Mouse (Mus musculus) cerebral cortex, adult 2 months (tissue): ENCODE results near the gene Nectin3.

Experiments used
- WGBS: fragments of 180-500 bp; shearing (Covaris S2); methylation state at CpG from one replicate; pipeline ENCODE4 v1.1.7; 2018; 5-methylcytosine and 5-hydroxymethylcytosine counted together

Nectin3 gene

DNA sequence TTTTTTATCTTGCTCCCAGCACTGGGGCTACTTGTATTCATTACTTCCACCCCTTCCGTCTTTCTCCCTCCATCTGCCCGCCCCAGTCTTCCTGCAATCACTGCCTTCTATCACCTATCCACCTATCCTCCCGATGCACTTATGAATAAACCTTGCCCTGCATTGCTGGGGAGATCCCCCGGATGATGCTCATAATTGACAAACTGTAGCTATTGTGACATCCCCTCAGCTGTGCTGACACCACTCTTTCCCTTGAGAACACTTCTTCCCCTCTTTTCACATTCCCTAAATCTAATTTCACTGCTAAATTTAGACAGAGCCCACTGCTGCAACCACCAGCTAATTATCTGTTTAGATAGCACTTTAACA, at the start of gene Nectin3:
Nectin3 (minus strand) TSS at position 105 of the 369 bp plus-strand sequence.
- 9% methylated on average over 4 of the region's 4 CpGs for WGBS

DNA sequence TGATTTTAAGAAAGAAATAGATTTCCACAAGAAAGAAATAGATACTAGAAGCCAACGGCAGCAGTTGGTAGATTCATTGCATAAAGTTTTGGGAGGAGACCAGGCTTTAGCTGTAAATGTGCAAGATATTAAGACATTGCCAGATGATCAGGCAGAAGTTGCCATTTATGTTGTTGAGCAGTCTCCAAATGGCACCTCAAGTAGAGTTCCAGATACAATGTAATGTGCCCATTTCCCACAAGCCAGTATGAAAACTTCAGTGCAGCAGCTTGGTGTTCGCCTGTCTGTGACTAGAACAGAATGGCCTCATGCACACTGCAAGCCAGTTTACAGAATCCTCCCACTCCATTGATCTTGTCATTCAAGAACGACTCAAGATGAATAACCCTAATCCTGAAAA, 39.8 kb upstream of the Nectin3 start:
- 64% methylated on average over 3 of the region's 3 CpGs for WGBS

DNA sequence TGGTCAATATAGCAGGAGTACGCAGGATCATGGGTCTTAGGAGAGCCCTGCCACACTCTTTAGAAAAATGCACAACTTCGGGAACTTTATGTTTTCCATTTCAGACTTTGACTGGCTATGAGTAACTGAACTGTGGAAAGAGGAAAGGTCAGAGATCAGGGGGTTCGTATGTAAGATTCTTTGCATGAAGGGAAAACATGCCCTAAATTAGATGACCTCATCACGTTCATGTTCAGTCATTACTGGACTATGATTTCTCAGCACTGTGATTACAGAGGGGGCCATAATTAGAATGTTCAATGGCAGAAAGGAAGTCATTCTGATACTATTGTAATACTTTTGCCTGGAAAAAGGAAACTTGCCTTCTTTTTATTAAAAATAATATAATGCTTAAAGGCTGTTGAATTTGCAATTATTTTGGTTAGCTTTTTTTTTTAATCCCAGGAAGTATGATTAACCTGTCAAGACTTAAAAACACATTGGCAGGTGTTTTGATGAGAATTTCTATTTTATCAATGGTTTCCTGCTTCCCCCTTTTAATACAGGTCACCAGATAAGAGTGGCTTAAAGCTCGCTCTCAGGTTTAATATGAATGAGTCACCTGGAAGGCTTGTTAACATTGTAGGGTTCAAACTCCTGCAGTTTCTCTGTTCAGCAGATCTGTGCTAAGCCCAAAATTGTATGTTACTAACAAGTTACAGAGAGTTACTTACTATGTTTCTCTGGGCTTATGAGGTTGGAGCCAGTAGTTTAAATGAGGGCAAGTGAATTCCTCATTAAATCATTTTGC, 34.3 kb upstream of the Nectin3 start:
- 92% methylated on average over 5 of the region's 5 CpGs for WGBS

DNA sequence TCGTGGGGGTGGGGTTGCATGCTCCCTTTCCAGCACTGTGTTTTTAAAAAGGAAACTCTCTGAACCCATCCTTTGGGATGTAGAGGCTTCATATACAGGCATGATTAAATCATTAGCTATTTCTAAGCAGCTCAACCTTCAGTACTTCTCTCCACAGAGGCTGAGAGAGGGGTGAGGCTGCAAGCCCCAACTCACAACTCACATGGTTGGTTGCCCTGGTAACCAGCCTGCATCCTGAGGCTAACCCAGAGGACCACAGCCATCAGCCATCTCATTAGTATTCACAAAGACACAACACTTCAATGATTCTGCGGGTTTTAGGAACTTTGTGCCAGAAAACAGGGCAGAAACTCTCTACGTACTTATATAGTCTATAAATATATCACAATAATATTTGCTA, 32.7 kb upstream of the Nectin3 start:
- WGBS: 56% methylated on average over 3 of the region's 3 CpGs

DNA sequence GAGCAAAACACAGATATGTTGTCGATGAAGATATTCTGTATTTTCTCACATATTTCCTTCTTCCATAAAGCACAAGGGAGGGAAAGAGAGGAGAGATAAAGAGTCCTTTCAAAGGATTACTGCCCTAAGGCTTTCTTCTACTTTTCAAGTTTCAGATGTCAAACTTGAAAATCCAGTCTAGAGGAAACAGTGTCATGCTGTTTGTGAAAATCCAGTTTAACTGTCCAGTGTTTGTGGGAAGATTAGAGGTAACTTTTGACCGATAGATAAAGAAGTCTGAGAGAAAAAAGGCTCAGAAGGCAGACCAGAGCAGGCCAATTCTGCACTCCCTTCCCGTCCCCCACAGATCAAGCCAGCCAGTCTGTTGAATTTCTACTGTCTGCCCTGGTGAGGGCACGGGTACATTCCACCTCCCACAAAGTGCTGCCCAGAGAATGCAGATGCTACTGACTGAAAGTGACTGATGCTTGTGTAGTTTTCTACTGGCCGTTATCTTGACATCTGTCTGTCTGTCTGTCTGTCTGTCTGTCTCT, 22.6 kb upstream of the Nectin3 start:
- 86% methylated on average over 5 of the region's 5 CpGs for WGBS

DNA sequence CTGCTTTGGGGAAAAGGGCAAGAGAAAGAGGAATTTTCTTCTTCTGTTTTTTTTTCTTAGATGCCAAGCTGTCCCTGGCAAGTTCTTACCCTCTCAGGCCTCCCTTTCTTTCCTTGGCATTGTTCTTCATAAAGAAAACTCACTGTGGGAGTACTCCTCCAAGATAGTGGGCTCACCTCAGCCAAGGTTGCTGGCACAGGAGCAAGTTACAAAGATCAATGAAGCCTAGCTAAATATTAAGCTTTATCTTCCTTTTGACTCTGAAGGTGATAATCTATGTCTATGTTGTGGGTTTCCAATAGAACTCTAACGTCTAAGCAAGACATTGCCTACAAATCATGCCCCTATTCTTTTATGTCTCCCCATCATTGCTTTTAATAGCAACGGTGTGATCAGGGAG, 21.3 kb upstream of the Nectin3 start:
- WGBS: 91% methylated on average over 2 of the region's 2 CpGs

DNA sequence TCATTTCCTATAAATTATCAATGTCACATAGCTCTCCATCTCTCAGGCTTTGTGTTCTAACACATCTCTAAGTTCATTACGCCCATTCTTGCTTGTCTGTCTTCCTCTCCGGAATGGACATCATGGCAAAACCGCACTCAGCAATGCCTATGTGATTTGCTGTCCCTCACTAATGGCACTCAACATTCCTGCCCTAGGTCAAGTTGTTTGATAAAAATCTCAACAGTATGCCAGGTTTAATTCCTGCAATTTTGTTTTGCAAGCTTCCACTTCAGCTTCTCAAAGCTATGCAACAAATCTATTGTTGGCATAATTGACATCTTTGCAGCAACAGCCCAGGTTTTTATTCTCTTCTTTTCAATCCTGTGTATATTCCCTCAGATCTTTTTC, 9.6 kb upstream of the Nectin3 start:
- 94% methylated on average over 3 of the region's 3 CpGs for WGBS

DNA sequence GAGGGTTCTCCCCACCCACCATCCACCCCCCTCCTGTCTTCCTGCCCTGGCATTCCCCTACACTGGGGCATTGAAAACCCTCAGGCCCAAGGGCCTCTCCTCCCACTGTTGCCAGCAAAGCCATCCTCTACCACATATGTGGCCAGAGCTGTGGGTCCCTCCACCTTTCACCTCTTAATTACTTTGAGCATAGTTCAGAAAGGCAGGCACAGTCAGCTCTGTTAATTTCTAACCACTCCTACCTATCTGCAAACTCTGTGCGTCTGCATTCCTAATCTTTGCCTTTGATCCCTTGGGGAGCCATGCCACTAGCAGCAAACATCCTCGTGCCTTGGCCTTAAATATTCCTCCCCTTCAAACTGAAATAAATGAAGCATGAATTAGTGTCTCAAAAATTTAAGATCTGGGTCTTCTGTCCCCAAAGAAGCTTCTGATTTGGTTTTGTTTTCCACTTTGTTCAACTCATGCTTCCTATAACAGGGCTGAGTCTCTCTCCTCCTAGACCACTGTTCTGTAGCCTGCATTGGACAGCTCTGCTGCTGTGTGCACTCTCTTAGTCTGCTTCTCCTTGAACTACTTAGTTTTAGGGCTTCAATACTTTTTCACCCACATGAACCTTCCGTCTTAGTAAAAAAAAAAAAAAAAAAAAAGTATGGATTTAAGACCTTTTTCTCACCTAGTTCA, 9.1 kb upstream of the Nectin3 start:
- WGBS: 87% methylated on average over 3 of the region's 3 CpGs

DNA sequence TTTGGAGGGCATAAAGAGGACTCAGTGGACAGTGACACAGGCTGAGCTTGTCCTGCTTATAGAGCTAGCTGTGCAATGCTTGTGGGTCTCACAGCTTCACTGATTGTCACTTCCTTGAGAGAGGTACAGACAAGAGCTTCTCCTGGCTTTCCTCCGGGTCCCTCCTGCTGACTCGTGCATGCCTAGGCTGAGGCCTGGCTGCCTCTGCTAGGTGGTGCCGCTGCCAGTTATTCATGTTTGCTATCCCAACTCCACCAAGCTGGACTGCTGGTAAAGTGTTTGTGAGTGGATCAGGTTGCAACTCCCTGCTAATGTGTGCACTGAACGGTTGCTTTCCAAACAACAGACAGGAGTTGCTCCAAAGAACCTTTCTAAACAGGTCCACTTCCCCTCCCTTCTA, 5.7 kb upstream of the Nectin3 start:
- 86% methylated on average over 4 of the region's 4 CpGs for WGBS

DNA sequence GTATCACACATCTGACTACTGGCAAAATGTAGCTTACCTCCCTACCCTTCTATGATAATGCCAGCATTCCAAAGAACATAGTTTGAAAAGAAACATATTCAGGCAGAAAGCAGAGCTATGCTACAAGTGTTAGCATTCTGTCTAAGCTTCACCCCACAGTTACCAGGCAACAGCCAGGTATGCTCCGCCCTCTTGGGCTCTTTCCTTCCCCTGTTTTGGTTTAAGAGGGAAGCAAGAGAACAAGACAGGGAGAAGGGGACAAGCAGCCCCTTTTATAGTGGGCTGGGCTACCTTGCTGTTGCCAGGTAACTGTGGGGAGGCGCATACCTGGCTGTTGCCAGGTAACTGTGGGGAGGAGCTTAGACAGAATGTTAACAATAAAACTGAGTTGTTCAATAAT, 4.0 kb upstream of the Nectin3 start:
- WGBS: 80% methylated on average over 2 of the region's 2 CpGs

DNA sequence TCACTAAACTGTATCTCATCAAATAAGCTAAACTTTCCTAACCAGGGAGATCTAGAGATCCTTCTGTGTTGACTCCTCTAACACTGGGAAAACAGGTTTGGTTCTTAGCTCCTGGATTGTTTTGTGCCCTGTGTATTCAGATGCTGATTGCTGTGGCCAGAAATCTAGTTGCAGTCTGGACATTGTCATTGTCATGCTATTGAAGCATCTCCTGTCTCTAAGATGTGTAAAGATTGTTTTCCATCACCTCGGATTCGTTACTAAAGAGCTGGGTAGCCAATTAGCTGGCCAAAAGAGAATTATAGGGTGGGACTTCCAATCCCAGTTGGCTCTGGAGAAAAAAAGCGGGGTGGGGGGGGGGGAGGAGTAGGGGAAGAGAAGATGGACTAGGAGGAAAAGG, 2.4 kb upstream of the Nectin3 start:
- 86% methylated on average over 3 of the region's 3 CpGs for WGBS

DNA sequence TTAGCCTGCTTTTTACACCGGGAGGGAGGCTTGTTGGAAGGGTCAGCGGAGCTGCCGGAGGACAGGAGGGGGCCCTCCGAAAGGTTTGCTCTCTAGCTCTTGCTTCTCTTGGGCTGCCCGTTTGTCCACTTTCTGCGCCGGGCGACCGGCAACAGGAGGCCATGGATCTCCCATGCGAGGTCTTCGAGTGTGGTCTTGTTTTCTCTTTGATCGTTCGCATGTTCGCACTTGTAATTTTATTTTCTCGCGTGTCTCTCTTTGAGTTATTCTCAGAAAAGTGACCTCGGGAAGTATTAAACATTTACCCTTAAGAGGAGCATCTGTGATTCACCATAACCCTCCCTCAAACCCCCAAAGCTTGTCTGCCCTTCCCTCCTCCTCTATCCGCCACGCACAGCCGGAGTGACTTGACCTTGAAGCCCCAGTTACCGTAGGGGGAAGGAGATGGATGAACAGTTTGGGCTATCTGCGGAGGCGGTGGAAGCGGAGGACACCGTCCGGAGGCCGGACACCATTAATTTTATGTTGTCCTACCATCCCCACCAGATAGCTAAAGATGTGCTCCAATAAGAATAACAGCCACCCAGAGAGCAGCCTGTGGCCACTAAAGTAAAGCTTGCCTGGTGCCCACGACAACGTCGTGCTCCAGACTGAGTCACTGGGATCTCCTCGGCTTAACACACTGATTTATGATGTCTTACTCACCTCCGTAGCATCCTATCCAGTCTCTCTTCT, 472 bp downstream of the Nectin3 start:
- under 1% methylated on average over 32 of the region's 32 CpGs for WGBS

DNA sequence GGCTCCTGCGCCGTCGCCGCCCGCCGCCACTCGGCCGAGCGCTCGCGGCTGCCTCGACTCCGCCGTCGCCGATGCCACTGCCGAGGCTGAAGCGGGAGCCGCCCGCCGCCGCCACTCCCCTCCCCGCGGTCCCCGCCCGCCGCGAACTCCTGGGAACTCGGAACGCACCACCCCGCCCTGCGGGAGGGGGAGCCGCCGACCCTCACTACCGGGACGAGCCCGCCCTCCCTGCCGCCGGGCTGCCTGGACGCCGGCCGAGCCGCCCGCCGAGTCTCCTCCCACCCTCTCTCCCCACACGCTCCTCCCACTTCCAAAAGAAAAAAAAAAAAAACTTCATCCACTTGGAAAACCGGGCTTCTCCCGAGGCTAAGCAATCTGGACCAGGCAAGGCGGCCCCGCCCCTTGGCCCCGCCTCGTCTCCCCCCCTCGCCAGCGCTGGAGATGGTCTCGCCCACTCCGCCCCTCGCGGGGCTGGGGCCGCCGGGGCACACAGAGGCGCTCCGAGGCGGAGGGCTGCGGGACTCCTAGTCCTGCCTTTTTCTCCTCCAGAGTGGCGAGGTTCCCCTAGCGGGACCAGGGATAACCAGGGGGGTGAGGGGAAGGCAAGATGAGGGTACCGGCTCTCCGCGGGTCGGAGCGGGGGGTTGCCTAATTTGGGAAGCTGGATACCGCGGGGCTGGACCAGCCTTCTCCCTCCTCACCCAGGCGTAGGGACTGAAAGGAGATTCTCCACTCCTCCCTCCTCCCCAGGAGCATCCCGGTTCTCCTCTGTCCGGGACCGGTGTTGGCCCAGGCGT, 1.2 kb downstream of the Nectin3 start:
- under 1% methylated on average over 72 of the region's 78 CpGs for WGBS

DNA sequence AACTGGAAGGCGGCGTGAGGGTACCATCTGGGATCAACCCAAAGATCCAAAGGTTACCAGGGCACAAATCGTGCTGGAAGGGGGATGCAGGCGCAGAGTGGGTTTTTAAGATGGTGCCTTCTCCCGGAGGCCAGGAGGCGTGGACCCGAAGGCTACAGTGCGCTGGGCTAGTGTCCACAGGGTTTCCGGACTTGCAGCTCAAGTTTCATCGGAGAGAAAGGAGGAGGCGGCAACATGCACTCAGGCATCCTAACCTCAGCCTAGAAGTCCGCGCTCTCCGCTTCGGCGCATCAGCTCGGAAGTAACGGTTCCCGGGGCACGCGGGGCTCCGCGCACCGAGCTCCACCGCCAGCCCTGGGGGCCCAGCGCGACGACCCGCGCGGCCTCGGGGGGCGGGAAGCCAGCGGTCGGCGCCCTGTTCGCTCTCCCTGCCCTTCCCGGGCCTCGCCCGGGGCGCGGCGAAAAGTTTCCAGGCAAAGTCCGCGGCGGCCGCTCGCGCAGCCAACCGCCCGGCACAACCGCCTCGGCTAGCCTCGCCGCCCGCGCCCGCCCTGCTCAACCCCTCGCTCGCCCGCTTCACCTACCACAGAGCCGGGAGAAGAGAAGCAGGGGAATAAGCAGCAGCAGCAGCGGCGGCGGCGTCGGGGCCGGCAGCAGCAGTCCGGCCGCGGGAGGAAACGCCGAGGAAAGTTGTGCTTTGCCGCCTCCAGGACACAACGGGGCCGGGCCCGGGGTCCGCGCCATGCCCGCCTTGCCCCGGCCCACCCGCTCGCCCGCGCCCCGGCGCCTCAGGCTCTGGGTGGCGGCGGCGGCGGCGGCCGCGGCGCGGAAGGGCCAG, 2.1 kb downstream of the Nectin3 start:
- WGBS: under 1% methylated on average over 95 of the region's 96 CpGs

DNA sequence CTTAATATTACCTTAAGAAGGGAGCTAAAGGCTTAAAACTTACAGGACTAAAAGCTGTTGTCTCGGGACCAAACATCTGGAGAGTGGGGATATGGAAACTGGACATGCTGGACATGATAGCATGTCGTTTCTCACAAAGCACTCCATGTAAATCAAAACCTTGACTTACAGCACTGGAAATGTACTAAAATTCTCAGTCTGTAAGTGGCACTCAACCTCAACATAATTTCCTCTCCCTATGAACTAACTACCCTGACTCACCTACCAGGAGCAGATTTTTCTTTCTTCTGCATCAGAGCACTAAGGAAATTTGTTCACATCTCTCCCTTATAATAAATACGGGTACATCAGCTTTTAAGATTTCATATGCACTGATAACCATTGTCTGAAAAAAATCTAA, 3.1 kb downstream of the Nectin3 start:
- 21% methylated on average over 3 of the region's 3 CpGs for WGBS

DNA sequence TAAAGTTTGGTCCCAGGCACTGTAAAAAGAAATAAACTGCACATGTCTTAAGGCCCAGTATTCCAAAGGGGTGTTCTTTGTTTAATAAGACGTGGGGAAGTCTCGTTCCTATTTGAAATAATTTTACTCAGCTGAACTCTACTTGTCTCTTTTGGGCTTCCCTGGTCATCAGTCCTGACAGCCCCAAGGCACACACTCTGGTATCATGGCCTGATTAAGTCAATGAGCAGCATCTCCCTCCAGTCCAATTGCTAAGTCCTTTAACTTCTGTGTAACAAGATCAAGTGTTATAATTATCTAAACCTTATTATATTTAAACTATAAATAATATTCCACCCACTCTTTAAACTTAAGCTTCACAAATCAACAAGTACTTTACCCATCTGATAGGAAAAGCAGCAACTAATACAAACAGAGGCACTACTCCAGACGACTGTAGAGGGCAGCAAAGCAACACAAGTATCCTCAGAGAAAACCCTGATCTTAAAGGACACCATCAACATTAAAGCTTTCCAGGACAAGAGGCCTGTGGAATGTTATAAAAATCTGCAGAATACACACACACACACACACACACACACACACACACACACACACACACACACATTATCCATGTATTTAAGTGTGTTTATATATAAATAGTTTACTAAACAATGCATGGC, 10.8 kb downstream of the Nectin3 start:
- WGBS: 38% methylated on average over 3 of the region's 3 CpGs

DNA sequence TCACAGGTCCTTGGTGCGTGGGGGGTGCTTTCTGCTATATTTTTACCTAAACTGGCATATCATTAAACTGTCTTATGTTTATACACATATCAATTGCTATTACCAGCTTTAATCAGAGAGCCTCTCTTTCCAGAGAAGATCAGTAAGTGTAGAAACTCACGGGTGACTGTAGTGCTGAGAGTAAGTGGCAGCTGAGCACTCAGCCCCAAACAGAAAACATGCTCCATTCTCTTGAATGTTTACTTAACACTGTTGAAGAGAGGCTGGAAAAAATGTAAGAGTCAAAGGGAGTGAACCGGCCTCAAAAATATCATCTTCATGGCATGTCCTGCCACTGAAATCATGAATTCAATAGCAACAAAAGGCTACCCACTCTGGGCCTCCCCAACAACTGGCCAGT, 21.0 kb downstream of the Nectin3 start:
- WGBS: 49% methylated on average over 3 of the region's 3 CpGs

DNA sequence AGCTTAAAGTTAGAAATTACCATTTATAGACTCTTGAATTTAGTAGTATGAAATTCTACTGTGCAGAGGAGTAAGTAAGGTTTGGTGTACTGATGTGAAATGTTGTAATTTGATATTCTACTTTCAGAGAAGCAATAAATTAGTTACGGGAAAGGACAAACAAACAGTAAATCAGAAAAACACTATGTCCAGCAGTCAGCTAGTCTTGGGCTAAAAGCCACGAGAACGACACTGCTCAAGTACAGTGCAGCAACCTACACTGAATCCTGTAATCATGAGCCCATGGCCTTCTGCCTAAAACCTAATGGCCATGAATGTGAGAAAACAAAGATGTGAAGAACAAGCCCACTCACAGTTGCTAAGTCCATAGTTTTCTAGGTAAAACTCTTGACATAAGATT, 46.9 kb downstream of the Nectin3 start:
- 75% methylated on average over 3 of the region's 3 CpGs for WGBS

DNA sequence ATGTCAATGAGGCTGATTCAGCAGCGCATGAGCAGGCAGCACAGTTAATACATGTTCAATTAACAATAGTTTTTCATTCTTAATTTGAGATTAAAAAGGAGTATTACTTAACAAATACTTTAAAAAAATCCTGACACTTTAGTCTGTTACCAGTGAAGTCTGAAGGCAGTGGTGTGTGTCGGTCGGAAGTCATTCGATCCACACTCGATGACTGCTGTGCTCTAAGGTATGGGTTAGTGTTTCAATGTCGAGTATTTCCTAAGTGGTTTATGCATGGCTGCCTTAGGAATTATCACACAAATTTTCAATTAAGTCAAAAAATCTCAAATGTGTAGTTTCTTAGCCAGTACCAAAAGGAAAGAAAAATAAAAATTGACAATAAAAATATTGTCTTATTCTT, 49.3 kb downstream of the Nectin3 start:
- WGBS: 91% methylated on average over 6 of the region's 6 CpGs

DNA sequence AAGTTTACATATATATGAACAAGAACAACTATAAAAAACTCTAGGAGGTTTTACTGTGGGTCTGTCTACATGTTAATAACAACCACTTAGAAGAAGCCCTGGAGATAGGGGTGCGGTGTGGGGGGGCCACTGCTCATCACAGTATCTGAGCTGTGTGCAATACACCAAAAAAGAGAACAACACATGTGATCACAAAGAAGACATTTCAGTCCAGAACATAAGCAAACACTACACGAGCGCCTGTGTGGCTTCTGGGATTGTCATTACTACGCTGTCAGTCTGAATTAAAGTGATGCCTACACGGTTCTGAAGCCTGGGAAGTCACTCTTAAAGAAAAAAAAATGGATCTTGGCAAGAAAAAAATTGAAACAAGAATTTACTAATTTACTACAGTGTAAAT, 67.0 kb downstream of the Nectin3 start:
- 83% methylated on average over 5 of the region's 5 CpGs for WGBS
